Mouse (Mus musculus) forebrain, embryonic 16.5 days (tissue): ENCODE results near the gene Ngb. TPM values are rescaled to one million over a fixed set of nuclear protein-coding genes. Genes with fewer than 3 reads are reported as not detected.

Experiments used
- ATAC-seq: fragments of 200-750 bp; cut with Nextera tagmentation; 2 replicates; pipeline ENCODE4 v1.8.0; 2017; ENCODE audit warnings: mild to moderate bottlenecking, moderate library complexity
- H3K27ac ChIP-seq: fragments of 300-500 bp; sonication (generic); 2 replicates; pipeline ENCODE4 v1.5.1; 2014; ENCODE audit warnings: low read length, control low read depth
- H3K27me3 ChIP-seq: fragments of 300-500 bp; sonication (generic); replicated peaks from 2 replicates; pipeline ENCODE4 v1.6.1; 2014; ENCODE audit warnings: low read length; ENCODE audit not compliant: control insufficient read depth, insufficient read depth
- H3K36me3 ChIP-seq: fragments of 300-500 bp; sonication (generic); 2 replicates; pipeline ENCODE4 v1.6.1; 2014; ENCODE audit not compliant: control insufficient read depth, insufficient read depth
- H3K4me1 ChIP-seq: fragments of 300-500 bp; sonication (generic); replicated peaks from 2 replicates; pipeline ENCODE4 v1.6.1; 2014; ENCODE audit warnings: low read length; ENCODE audit not compliant: control insufficient read depth, insufficient read depth
- H3K4me2 ChIP-seq: fragments of 300-500 bp; sonication (generic); 2 replicates; pipeline ENCODE4 v1.6.1; 2014; ENCODE audit warnings: mild to moderate bottlenecking, low read length, control low read depth
- H3K4me3 ChIP-seq: fragments of 300-500 bp; sonication (generic); replicated peaks from 2 replicates; pipeline ENCODE4 v1.5.1; 2014; ENCODE audit warnings: mild to moderate bottlenecking, low read length, control low read depth
- H3K9ac ChIP-seq: fragments of 300-500 bp; sonication (generic); replicated peaks from 2 replicates; pipeline ENCODE4 v1.6.1; 2014; ENCODE audit warnings: low read depth, low read length, control low read depth
- H3K9me3 ChIP-seq: fragments of 300-500 bp; sonication (generic); 2 replicates; pipeline ENCODE4 v1.6.1; 2016; ENCODE audit warnings: low read length; ENCODE audit not compliant: control insufficient read depth
- WGBS: fragments of 180-500 bp; shearing (Covaris S2); extraction: QIAGEN DNeasy Blood & Tissue Kit; methylation state at CpG from one replicate; pipeline ENCODE4 v1.1.7; 2014; 5-methylcytosine and 5-hydroxymethylcytosine counted together
- polyA plus RNA-seq: library from polyadenylated mRNA; unstranded; fragments of >200 nt; fragmentation: Nextera tagmentation; extraction: Ambion mirVana; gene quantifications from 2 replicates; pipeline ENCODE4 v1.2.1, GENCODE M21; 2015

Gene Ngb
- polyA plus RNA-seq, 1 experiment from 2014 or later, result 3.7 TPM

GRCm38 (mm10) chr12:87132784-87133183 is 30.4 kb upstream of the Ngb start:
- H3K4me3 ChIP-seq, result no peak overlapping the region
- 94% methylated on average over 9 of the region's 9 CpGs for WGBS
- ATAC-seq, result no peak
- no peak overlapping the region for H3K9ac ChIP-seq
- no peaks in the 10 kb centered on the region for H3K27me3 ChIP-seq
- H3K36me3 ChIP-seq, result no peaks in the 10 kb centered on the region
- peaks cover 4% of the 10 kb centered on the region for H3K4me1 ChIP-seq
- no peaks in the 10 kb centered on the region for H3K9me3 ChIP-seq
- no peak overlapping the region for H3K27ac ChIP-seq
- H3K4me2 ChIP-seq, result no peak overlapping the region

- no peak overlapping the region for H3K4me2 ChIP-seq
- ATAC-seq, result no peak
- no peak overlapping the region for H3K27ac ChIP-seq
- peaks cover 3% of the 10 kb centered on the region for H3K4me1 ChIP-seq
- H3K9ac ChIP-seq, result no peak overlapping the region
- no peaks in the 10 kb centered on the region for H3K9me3 ChIP-seq
- H3K27me3 ChIP-seq, result no peaks in the 10 kb centered on the region
- no peak overlapping the region for H3K4me3 ChIP-seq
- 82% methylated on average over 6 of the region's 6 CpGs for WGBS
- 0 out of 2 replicates have a peak, but pooled peaks cover 2% of the 10 kb centered on the region for H3K36me3 ChIP-seq
These were observed 29.9 kb upstream of the Ngb start for GRCm38 (mm10) chr12:87132210-87132609.

GRCm38 (mm10) chr12:87131619-87132018 is 29.3 kb upstream of the Ngb start:
- Histone ChIP-seq H3K9ac (no peak overlapping the region), H3K27me3 (no peaks in the 10 kb centered on the region)

GRCm38 (mm10) chr12:87131181-87131580 is 28.8 kb upstream of the Ngb start:
- no peak for ATAC-seq
- Histone ChIP-seq H3K36me3 (0 out of 2 replicates have a peak, but pooled peaks cover 2% of the 10 kb centered on the region), H3K9ac (no peak overlapping the region)

More at GRCm38 (mm10) chr12:87131619-87132018, 29.3 kb upstream of the Ngb start:
- H3K4me3 ChIP-seq, result no peak overlapping the region
- 52% methylated on average over 3 of the region's 3 CpGs for WGBS
- ATAC-seq, result 0 out of 2 replicates have a peak, but pooled peaks have one; percentile 18
- no peaks in the 10 kb centered on the region for H3K9me3 ChIP-seq
- no peak overlapping the region for H3K27ac ChIP-seq
- H3K4me2 ChIP-seq, result no peak overlapping the region
- H3K4me1 ChIP-seq, result peaks cover 3% of the 10 kb centered on the region
- H3K36me3 ChIP-seq, result 0 out of 2 replicates have a peak, but pooled peaks cover 2% of the 10 kb centered on the region

GRCm38 (mm10) chr12:87130224-87130623 is 27.9 kb upstream of the Ngb start:
- Histone ChIP-seq H3K4me1 (peaks cover 3% of the 10 kb centered on the region), H3K9ac (no peak overlapping the region), H3K9me3 (no peaks in the 10 kb centered on the region), H3K27ac (no peak overlapping the region), H3K4me2 (no peak overlapping the region), H3K4me3 (no peak overlapping the region), H3K36me3 (0 out of 2 replicates have a peak, but pooled peaks cover 2% of the 10 kb centered on the region), H3K27me3 (no peaks in the 10 kb centered on the region)
- WGBS, result 98% methylated on average over 4 of the region's 4 CpGs
- ATAC-seq, result no peak

More at GRCm38 (mm10) chr12:87131181-87131580, 28.8 kb upstream of the Ngb start:
- H3K27ac ChIP-seq, result no peak overlapping the region
- 11% methylated on average over 2 of the region's 2 CpGs for WGBS
- H3K27me3 ChIP-seq, result no peaks in the 10 kb centered on the region
- peaks cover 3% of the 10 kb centered on the region for H3K4me1 ChIP-seq
- no peaks in the 10 kb centered on the region for H3K9me3 ChIP-seq
- H3K4me2 ChIP-seq, result no peak overlapping the region
- no peak overlapping the region for H3K4me3 ChIP-seq

GRCm38 (mm10) chr12:87127256-87127655 is 24.9 kb upstream of the Ngb start:
- no peak overlapping the region for H3K4me3 ChIP-seq
- no peak overlapping the region for H3K4me2 ChIP-seq
- H3K9ac ChIP-seq, result no peak overlapping the region
- peaks cover 3% of the 10 kb centered on the region for H3K4me1 ChIP-seq
- peaks cover 10% of the 10 kb centered on the region; the same call in 1 of the 2 replicates for H3K36me3 ChIP-seq
- no peak for ATAC-seq
- H3K27me3 ChIP-seq, result no peaks in the 10 kb centered on the region
- H3K9me3 ChIP-seq, result no peaks in the 10 kb centered on the region
- H3K27ac ChIP-seq, result no peak overlapping the region
- 53% methylated on average over 4 of the region's 4 CpGs for WGBS

GRCm38 (mm10) chr12:87121918-87122589 is 19.7 kb upstream of the Ngb start:
- WGBS, result 93% methylated on average over 4 of the region's 4 CpGs

GRCm38 (mm10) chr12:87107357-87107977 is 5.1 kb upstream of the Ngb start:
- Histone ChIP-seq H3K4me3 (no peak overlapping the region), H3K4me2 (no peak overlapping the region), H3K9me3 (no peaks in the 10 kb centered on the region), H3K27me3 (peaks cover 8% of the 10 kb centered on the region), H3K27ac (no peak overlapping the region), H3K36me3 (no peaks in the 10 kb centered on the region; the same call in 1 of the 2 replicates), H3K9ac (no peak overlapping the region), H3K4me1 (peaks cover under 1% of the 10 kb centered on the region; the same call in 1 of the 2 replicates)
- ATAC-seq, result no peak
- WGBS, result 20% methylated on average over 3 of the region's 3 CpGs

More at GRCm38 (mm10) chr12:87121918-87122589, 19.7 kb upstream of the Ngb start:
- Histone ChIP-seq H3K27ac (no peak overlapping the region), H3K9me3 (no peaks in the 10 kb centered on the region), H3K4me3 (no peak overlapping the region), H3K9ac (no peak overlapping the region), H3K27me3 (no peaks in the 10 kb centered on the region), H3K36me3 (peaks cover 20% of the 10 kb centered on the region), H3K4me2 (no peak overlapping the region), H3K4me1 (no peaks in the 10 kb centered on the region)
- ATAC-seq, result no peak

GRCm38 (mm10) chr12:87104796-87105195 is 2.5 kb upstream of the Ngb start:
- H3K9me3 ChIP-seq, result no peaks in the 10 kb centered on the region
- H3K4me3 ChIP-seq, result no peak overlapping the region
- H3K4me2 ChIP-seq, result no peak overlapping the region
- peaks cover 9% of the 10 kb centered on the region; the same call in 1 of the 2 replicates for H3K4me1 ChIP-seq
- no peak overlapping the region for H3K9ac ChIP-seq
- no peak overlapping the region for H3K27ac ChIP-seq
- 88% methylated on average over 4 of the region's 4 CpGs for WGBS
- no peaks in the 10 kb centered on the region; the same call in 1 of the 2 replicates for H3K36me3 ChIP-seq
- ATAC-seq, result no peak
- H3K27me3 ChIP-seq, result peaks cover 16% of the 10 kb centered on the region
